Mouse (Mus musculus) hindlimb bud, embryonic 11.5 days (tissue): ENCODE results near the gene Med16.
"Not testable (repeated sequence)": the region's sequence is repeated elsewhere in the genome, so short reads cannot be mapped to it uniquely, and the experiment has no call there.

ENCODE experiments used
- DNase-seq: peaks from one replicate; pipeline ENCODE4 v3.0.0-alpha.2; 2012; ENCODE audit warnings: low read depth, low spot score; ENCODE audit errors: extremely low spot score

Gene Med16

GRCm38 (mm10) chr10:79886611-79887010, 22.1 kb downstream of the Med16 start:
- no peak for DNase-seq

- no peak for DNase-seq
These were observed 22.7 kb downstream of the Med16 start, which contains the start of gene Elane for GRCm38 (mm10) chr10:79886054-79886453. Gene Elane (plus strand): TSS chr10:79886247.

DNA sequence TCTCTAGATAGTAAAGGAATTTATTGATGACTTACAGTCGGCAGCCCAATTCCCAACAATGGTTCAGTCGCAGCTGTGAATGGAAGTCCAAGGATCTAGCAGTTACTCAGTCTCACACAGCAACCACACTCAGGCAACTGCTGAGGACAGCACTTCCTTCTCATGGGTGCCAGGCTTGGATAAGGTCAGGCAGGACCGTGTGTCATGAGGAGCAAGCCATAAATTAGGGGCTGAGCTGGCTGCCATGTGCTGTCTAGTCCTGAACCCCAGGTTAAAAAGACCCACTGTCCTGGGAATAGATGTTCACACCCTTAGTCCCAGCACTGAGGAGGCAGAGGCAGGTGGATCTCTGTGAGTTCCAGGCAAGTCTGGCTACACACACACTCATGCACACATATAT, 23.8 kb downstream of the Med16 start:
- DNase-seq: not testable (repeated sequence)

DNA sequence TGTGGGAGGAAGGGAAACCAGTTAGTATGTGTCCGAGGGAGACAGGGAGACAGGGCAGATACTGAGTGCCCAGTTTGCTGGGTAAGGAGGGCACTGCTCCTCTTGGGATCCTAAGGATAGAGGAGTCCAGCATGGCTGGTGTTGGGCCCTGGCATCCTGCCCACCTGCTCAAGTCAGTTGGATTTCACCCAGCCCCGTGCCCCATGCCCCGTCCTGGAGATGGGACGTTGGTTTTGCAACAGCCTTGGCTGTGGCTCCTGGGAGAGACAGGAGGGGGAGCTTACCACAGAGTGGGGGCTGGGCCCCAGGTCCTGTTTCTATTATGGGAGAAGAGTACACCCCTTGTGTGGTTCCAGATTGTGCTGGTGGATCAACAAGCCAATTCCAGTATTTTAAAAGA, 24.3 kb downstream of the Med16 start:
- DNase-seq: no peak

DNA sequence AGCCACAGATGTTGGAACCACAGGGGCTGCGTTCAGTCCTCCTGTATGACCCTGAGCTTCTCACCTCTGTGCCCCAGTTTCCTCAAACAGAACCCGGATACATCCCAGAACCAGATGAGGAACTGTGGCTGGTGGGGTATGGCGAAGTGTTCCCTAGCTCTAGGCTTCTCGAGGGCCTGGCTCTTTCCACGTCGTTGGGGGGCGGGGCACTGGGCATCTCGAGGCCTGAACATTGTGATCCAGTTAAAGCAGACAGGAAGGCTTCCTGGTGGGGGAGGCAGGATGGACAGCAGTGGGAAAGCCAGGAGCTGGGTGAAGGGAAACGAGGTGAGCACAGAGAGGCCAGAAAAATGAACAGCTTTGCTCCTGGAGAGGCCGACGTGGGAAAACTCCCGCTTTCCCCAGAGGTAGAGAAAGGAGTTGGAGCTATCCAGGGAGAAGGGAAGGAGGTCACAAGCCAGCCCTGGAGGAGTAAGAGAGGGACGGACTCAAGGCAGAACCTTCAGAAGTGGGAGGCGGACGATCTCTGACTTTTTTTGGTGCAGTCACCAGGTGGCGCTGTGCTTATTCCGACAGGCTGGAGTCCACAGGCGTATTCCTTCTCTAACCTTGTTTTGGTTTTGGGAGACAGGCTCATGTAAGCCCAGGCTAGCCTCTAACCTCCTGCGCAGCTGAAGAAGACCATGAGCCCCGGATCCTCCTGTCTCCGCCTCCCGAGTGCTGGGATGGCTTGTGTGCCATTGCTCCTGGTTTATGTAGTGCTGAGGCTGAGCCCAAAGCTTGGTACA, 25.2 kb downstream of the Med16 start:
- DNase-seq: peak; percentile 57

DNA sequence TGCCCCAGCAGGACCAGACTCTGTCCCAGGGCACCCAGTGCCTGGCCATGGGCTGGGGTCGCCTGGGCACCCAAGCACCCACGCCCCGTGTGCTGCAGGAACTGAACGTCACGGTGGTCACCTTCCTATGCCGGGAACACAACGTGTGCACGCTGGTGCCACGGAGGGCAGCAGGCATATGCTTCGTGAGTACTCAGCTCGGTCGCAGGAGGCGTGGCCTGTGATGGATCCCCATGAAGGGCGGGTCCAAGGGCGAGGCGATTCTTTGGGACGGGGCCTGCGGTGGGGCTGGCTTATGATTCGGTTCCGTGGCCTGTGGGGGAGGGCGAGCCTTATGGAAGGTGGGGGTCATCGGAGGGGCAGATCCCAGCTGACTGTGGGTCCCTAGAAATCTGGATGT, 26.7 kb downstream of the Med16 start:
- DNase-seq: no peak

DNA sequence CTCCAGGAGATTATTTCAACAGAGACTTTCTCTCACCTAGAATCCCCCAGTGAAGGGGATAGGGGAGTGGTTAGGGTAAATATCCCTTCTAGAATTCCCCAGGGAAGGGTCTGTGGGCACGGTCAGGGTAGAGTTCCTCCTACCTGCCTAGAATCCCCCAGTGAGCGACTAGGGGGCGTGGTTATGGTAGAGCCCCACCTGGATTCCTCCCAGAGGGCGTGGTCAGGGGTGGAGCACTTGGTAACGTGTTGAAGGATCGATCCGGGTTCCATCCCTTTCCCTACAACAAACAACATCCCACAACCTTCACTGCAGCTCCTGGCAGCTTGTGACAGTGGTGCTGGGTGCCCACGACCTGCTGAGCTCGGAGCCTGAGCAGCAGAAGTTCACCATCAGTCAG, 28.0 kb downstream of the Med16 start:
- DNase-seq: no peak

GRCm38 (mm10) chr10:79879527-79879926, 29.2 kb downstream of the Med16 start:
- DNase-seq: no peak

DNA sequence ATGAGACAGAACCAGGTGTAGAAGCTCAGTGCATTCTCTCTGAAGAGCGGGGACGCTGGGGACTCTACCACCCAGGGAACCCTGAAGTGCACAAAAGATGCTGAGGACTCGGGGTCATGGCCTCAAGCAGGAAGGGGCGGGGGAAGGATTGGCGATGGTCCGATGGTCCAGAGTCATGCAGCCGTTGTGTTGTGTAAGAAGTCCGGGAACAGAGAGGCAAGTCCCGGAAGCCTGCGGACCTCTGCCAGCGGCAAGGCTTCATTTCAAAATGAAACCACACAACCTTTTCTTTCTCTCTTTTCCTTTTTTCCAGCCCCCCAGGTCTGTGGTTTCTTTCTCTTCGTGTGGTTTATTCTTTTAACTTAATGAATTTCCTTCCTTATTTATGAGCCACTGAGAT, 31.0 kb downstream of the Med16 start:
- no peak for DNase-seq

DNA sequence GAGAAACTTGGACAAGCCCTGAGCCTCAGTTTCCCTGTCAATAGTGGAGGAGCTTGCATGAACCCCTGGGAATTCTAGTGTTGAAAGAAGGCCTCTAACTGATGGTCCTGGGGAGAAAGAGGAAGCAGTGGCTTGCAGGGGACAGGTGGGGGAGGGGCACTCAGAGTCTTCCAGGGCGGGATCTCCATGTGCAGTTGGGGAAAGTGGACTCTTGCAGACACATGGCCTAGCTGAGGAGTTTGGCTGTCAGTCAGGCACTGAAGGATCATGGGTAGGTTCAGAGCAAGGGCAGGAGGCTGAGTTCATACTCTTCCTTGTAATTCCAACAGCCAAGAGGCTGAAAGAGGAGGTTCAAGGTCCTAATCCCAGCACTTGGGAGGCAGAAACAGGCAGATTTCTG, 31.5 kb downstream of the Med16 start:
- DNase-seq: no peak

- no peak for DNase-seq
These were observed 34.3 kb downstream of the Med16 start, which contains the start of the genes Prtn3 and Plppr3 for GRCm38 (mm10) chr10:79874290-79874862. Gene Prtn3 (plus strand): TSS chr10:79874476. Gene Plppr3 (minus strand): TSS chr10:79874634.

DNA sequence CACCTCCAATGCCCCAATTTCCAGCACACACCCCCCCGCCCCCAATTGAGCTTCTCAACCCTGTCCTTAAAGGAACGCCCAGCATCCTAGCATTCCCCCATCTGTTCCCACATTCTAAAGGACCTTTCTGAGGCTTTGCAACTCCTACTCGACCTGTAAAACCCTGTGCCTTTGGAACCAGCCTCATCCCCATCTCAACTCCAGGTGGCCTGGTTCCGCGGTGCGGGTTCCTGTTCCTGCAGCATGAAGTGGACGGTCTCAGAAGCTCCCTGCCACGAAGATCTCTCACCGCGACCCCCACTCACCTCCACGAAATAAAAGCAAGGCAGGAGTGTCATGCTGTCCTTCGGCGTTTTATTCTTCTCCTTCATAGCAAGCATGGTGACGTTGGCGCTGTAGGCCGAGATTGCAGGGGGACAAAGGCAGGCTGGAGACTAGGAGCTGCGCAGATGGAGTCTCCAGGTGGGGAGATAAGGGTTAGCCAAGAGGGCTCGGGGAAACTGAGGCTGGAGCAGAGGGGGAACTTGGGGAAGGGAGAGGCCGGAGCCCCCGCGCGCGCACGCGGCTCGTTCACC, 34.9 kb downstream of the Med16 start:
- no peak for DNase-seq

- no peak for DNase-seq
These were observed 35.4 kb downstream of the Med16 start for GRCm38 (mm10) chr10:79873313-79873712.

DNA sequence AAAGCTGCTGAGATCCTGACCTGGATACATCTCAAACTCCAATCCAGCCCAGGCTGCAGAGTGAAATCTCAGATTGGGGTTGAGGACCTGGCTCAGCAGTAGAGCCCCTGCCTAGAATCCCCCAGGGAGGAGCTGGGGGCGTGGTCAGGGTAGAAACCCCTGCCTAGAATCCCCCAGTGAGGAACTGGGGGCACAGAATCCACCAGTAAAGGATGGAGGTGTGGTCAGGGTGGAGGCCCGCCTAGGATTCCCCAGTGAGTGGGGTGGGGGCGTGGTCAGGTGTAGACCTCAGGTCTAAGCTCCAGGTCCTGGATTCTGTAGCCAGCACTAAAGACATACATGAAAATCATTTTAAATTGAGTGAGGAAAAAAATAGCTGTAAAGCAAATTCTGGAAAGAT, 35.9 kb downstream of the Med16 start:
- DNase-seq: no peak

- no peak for DNase-seq
These were observed 36.9 kb downstream of the Med16 start for GRCm38 (mm10) chr10:79871845-79872244.

GRCm38 (mm10) chr10:79866601-79867000, 42.1 kb downstream of the Med16 start:
- DNase-seq: no peak

GRCm38 (mm10) chr10:79865801-79866295, 42.9 kb downstream of the Med16 start:
- DNase-seq: no peak

- DNase-seq: no peak
These were observed 43.5 kb downstream of the Med16 start for GRCm38 (mm10) chr10:79865189-79865601.

DNA sequence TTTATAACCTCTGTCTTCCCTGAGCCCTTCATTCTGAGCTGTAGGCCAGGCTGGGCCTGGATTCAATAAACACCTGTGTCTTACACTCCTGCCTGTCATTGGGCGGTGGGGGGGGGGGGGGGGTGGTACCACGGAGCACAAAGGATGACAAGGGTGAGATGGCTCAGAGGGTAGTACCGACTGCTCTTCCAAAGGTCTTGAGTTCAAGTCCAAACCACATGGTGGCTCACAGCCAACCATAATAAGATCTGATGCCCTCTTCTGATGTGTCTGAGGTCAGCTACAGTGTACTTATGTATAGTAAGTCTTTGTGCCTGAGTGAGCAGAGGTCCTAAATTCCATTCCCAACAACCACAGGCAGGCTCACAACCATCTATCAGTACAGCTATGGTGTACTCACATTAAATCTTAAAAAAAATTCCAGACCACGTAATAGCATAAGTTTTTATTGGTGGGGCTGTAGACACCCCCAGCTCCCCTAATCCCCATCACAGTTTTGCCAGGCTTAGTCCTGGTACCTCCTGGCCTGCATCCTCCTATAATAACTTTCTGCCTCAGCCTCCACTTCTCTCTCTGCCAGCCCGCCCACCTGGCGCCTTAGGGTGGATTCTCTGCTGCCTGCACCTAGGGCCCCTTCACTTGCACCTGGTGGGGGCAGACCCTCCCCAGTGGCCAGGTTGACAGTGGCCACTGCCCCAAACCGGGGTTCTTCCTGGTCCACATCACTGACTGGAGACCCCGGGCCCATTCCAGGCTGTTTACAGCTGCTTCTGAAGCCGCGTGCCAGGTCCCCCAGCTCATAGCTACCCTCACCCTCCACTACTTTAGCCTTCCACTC, 44.2 kb downstream of the Med16 start:
- no peak for DNase-seq

- no peak for DNase-seq
These were observed 45.8 kb downstream of the Med16 start for GRCm38 (mm10) chr10:79862925-79863324.
